Mouse (Mus musculus): ENCODE measurements at regions not wholly inside any gene's neighbourhood (a gene's known extent, or its start where the extent isn't known, plus 50 kb on each side); places are given as distances from the start of the nearest gene placed in this dataset.
A peak's percentile ranks its signal among the peaks of the same experiment; 100 is the strongest.
"Not testable (repeated sequence)": the region's sequence is repeated elsewhere in the genome, so short reads cannot be mapped to it uniquely, and the experiment has no call there.

GRCm38 (mm10) chr6:69681172-69681571 lies 1110.9 kb downstream of the Rpia start:
- no peak overlapping the region for H3K4me2 ChIP-seq (ENCODE audit: low read length)
- H3K9ac ChIP-seq (ENCODE audit: low read depth, low read length): no peak overlapping the region
- 19% methylated on average over 1 of the region's 1 CpGs for WGBS
- H3K36me3 ChIP-seq (ENCODE audit: insufficient read depth, low read length): no peaks in the 10 kb centered on the region
- H3K27me3 ChIP-seq (ENCODE audit: insufficient read depth, low read length): no peaks in the 10 kb centered on the region
- H3K9me3 ChIP-seq (replicated peaks; ENCODE audit: low read length): no peaks in the 10 kb centered on the region
- H3K4me1 ChIP-seq (replicated peaks; ENCODE audit: insufficient read depth, low read length): no peaks in the 10 kb centered on the region
- H3K4me3 ChIP-seq (replicated peaks; ENCODE audit: low read depth, low read length): no peak overlapping the region
- DNase-seq (ENCODE audit: low spot score): peak; percentile 1
- no peak overlapping the region for H3K27ac ChIP-seq
- no peak for TF ChIP-seq CTCF (IDR thresholded peaks at IDR 0.05; ENCODE audit: low read depth)
- no peak for ATAC-seq (replicated peaks; ENCODE audit: low FRiP score, low read depth)

- not testable (repeated sequence) for H3K36me3 ChIP-seq (ENCODE audit: insufficient read depth, low read length); H3K4me2 ChIP-seq (ENCODE audit: low read length); H3K27me3 ChIP-seq (ENCODE audit: insufficient read depth, low read length); H3K27ac ChIP-seq; H3K4me3 ChIP-seq (replicated peaks; ENCODE audit: low read depth, low read length); H3K9me3 ChIP-seq (replicated peaks; ENCODE audit: low read length); H3K4me1 ChIP-seq (replicated peaks; ENCODE audit: insufficient read depth, low read length); H3K9ac ChIP-seq (ENCODE audit: low read depth, low read length); ATAC-seq (replicated peaks; ENCODE audit: low FRiP score, low read depth); DNase-seq (ENCODE audit: low spot score)
- WGBS: 67% methylated on average over 1 of the region's 1 CpGs
Measured at GRCm38 (mm10) chr6:69662426-69662825, 1129.6 kb downstream of the Rpia start.

All from kidney, postnatal 0 days (tissue).